Mouse (Mus musculus): ENCODE measurements at regions not wholly inside any gene's neighbourhood (a gene's known extent, or its start where the extent isn't known, plus 50 kb on each side); places are given as distances from the start of the nearest gene placed in this dataset.

- Histone ChIP-seq H3K4me1 (ENCODE audit: control insufficient read depth, insufficient read depth, insufficient read length, low read length) (no peaks in the 10 kb centered on the region), H3K36me3 (ENCODE audit: control insufficient read depth, insufficient read depth, low read length) (no peaks in the 10 kb centered on the region), H3K4me3 (ENCODE audit: low read depth, low read length) (no peak overlapping the region), H3K27ac (ENCODE audit: insufficient read depth, low read depth, low read length) (no peak overlapping the region), H3K27me3 (ENCODE audit: control insufficient read depth, insufficient read depth, low read length) (no peaks in the 10 kb centered on the region)
- TF ChIP-seq CTCF (IDR thresholded peaks at IDR 0.05; ENCODE audit: extremely low read depth, insufficient read length, insufficient replicate concordance, low read depth, low read length): no peak
- no peak for TF ChIP-seq POLR2A (IDR thresholded peaks at IDR 0.05; ENCODE audit: low read depth, low read length)
- WGBS: 66% methylated on average over 5 of the region's 5 CpGs
Measured at GRCm38 (mm10) chr3:137190489-137190888, 150.4 kb upstream of the Emcn start.

- Histone ChIP-seq H3K27ac (ENCODE audit: insufficient read depth, low read depth, low read length) (no peak overlapping the region), H3K4me1 (ENCODE audit: control insufficient read depth, insufficient read depth, insufficient read length, low read length) (no peaks in the 10 kb centered on the region), H3K36me3 (ENCODE audit: control insufficient read depth, insufficient read depth, low read length) (no peaks in the 10 kb centered on the region), H3K27me3 (ENCODE audit: control insufficient read depth, insufficient read depth, low read length) (no peaks in the 10 kb centered on the region), H3K4me3 (ENCODE audit: low read depth, low read length) (no peak overlapping the region)
- TF ChIP-seq POLR2A (IDR thresholded peaks at IDR 0.05; ENCODE audit: low read depth, low read length): no peak
- no peak for TF ChIP-seq CTCF (IDR thresholded peaks at IDR 0.05; ENCODE audit: extremely low read depth, insufficient read length, insufficient replicate concordance, low read depth, low read length)
- 85% methylated on average over 4 of the region's 4 CpGs for WGBS
Measured at GRCm38 (mm10) chr3:137191009-137191408, 149.9 kb upstream of the Emcn start.

GRCm38 (mm10) chr3:137193873-137194272 is 147.0 kb upstream of the Emcn start:
- Histone ChIP-seq H3K4me1 (ENCODE audit: control insufficient read depth, insufficient read depth, insufficient read length, low read length) (no peaks in the 10 kb centered on the region), H3K27me3 (ENCODE audit: control insufficient read depth, insufficient read depth, low read length) (no peaks in the 10 kb centered on the region)
- WGBS: 38% methylated on average over 1 of the region's 1 CpGs

DNA sequence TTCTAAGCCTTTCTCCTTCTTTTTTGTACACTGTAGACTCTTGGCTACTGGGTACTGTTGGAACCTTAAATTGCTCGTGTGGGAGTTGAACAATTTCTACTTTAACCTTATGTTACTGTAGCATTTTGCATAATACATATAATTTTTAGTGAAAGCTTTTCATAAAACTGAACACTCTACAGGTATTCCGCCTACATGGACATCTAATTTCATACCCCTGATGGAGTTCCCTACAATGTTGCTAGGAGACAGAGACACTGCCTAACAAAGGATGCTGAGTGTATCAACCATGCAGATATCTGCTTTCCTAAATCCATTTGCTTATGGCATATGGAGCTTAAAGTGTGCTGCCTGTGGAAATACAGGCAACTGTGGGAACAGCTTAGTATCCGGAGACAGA is 129.2 kb upstream of the Emcn start:
- Histone ChIP-seq H3K36me3 (ENCODE audit: control insufficient read depth, insufficient read depth, low read length) (no peaks in the 10 kb centered on the region), H3K27me3 (ENCODE audit: control insufficient read depth, insufficient read depth, low read length) (no peaks in the 10 kb centered on the region), H3K4me1 (ENCODE audit: control insufficient read depth, insufficient read depth, insufficient read length, low read length) (no peaks in the 10 kb centered on the region), H3K4me3 (ENCODE audit: low read depth, low read length) (no peak overlapping the region), H3K27ac (ENCODE audit: insufficient read depth, low read depth, low read length) (no peak overlapping the region)
- WGBS: 73% methylated on average over 3 of the region's 3 CpGs
- TF ChIP-seq CTCF (IDR thresholded peaks at IDR 0.05; ENCODE audit: extremely low read depth, insufficient read length, insufficient replicate concordance, low read depth, low read length) (no peak), POLR2A (IDR thresholded peaks at IDR 0.05; ENCODE audit: low read depth, low read length) (no peak)

More at GRCm38 (mm10) chr3:137193873-137194272, 147.0 kb upstream of the Emcn start:
- no peak for TF ChIP-seq POLR2A (IDR thresholded peaks at IDR 0.05; ENCODE audit: low read depth, low read length)
- TF ChIP-seq CTCF (IDR thresholded peaks at IDR 0.05; ENCODE audit: extremely low read depth, insufficient read length, insufficient replicate concordance, low read depth, low read length): no peak
- Histone ChIP-seq H3K36me3 (ENCODE audit: control insufficient read depth, insufficient read depth, low read length) (no peaks in the 10 kb centered on the region), H3K4me3 (ENCODE audit: low read depth, low read length) (no peak overlapping the region), H3K27ac (ENCODE audit: insufficient read depth, low read depth, low read length) (no peak overlapping the region)

GRCm38 (mm10) chr3:137216036-137216435 is 124.8 kb upstream of the Emcn start:
- TF ChIP-seq POLR2A (IDR thresholded peaks at IDR 0.05; ENCODE audit: low read depth, low read length) (no peak), CTCF (IDR thresholded peaks at IDR 0.05; ENCODE audit: extremely low read depth, insufficient read length, insufficient replicate concordance, low read depth, low read length) (no peak)
- no peak overlapping the region for H3K27ac ChIP-seq (ENCODE audit: insufficient read depth, low read depth, low read length)
- no peaks in the 10 kb centered on the region for H3K4me1 ChIP-seq (ENCODE audit: control insufficient read depth, insufficient read depth, insufficient read length, low read length)
- H3K4me3 ChIP-seq (ENCODE audit: low read depth, low read length): no peak overlapping the region
- H3K36me3 ChIP-seq (ENCODE audit: control insufficient read depth, insufficient read depth, low read length): no peaks in the 10 kb centered on the region
- 86% methylated on average over 1 of the region's 1 CpGs for WGBS
- H3K27me3 ChIP-seq (ENCODE audit: control insufficient read depth, insufficient read depth, low read length): no peaks in the 10 kb centered on the region

- TF ChIP-seq POLR2A (IDR thresholded peaks at IDR 0.05; ENCODE audit: low read depth, low read length): no peak
- no peak for TF ChIP-seq CTCF (IDR thresholded peaks at IDR 0.05; ENCODE audit: extremely low read depth, insufficient read length, insufficient replicate concordance, low read depth, low read length)
- H3K4me1 ChIP-seq (ENCODE audit: control insufficient read depth, insufficient read depth, insufficient read length, low read length): no peaks in the 10 kb centered on the region
Measured at GRCm38 (mm10) chr3:137217245-137217644, 123.6 kb upstream of the Emcn start.

GRCm38 (mm10) chr3:137217926-137218325 is 122.9 kb upstream of the Emcn start:
- TF ChIP-seq CTCF (IDR thresholded peaks at IDR 0.05; ENCODE audit: extremely low read depth, insufficient read length, insufficient replicate concordance, low read depth, low read length) (no peak), POLR2A (IDR thresholded peaks at IDR 0.05; ENCODE audit: low read depth, low read length) (no peak)
- Histone ChIP-seq H3K4me1 (ENCODE audit: control insufficient read depth, insufficient read depth, insufficient read length, low read length) (no peaks in the 10 kb centered on the region), H3K27ac (ENCODE audit: insufficient read depth, low read depth, low read length) (no peak overlapping the region), H3K27me3 (ENCODE audit: control insufficient read depth, insufficient read depth, low read length) (no peaks in the 10 kb centered on the region), H3K36me3 (ENCODE audit: control insufficient read depth, insufficient read depth, low read length) (no peaks in the 10 kb centered on the region), H3K4me3 (ENCODE audit: low read depth, low read length) (no peak overlapping the region)
- 93% methylated on average over 5 of the region's 5 CpGs for WGBS

More at GRCm38 (mm10) chr3:137217245-137217644, 123.6 kb upstream of the Emcn start:
- Histone ChIP-seq H3K36me3 (ENCODE audit: control insufficient read depth, insufficient read depth, low read length) (no peaks in the 10 kb centered on the region), H3K27me3 (ENCODE audit: control insufficient read depth, insufficient read depth, low read length) (no peaks in the 10 kb centered on the region), H3K27ac (ENCODE audit: insufficient read depth, low read depth, low read length) (no peak overlapping the region), H3K4me3 (ENCODE audit: low read depth, low read length) (no peak overlapping the region)

DNA sequence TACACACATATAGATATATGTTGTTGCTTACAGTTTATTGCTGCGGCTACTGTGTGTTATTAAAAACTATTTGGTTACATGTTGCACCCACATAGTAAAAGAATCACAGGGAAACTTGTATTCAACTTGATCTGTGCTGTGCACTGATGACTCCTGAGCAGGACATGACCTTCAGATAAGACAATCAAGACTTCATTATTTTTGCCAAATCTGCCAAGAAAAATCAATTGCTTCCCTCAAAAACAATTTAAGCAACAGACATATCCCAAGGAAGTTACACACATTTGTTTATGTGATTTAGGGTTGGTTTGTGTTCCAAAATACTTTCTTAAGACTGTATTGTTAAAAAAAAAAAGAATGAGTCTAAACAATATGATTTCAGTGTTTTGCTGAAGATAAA is 114.7 kb upstream of the Emcn start:
- Histone ChIP-seq H3K4me3 (ENCODE audit: low read depth, low read length) (no peak overlapping the region), H3K27ac (ENCODE audit: insufficient read depth, low read depth, low read length) (no peak overlapping the region), H3K4me1 (ENCODE audit: control insufficient read depth, insufficient read depth, insufficient read length, low read length) (no peaks in the 10 kb centered on the region), H3K36me3 (ENCODE audit: control insufficient read depth, insufficient read depth, low read length) (no peaks in the 10 kb centered on the region), H3K27me3 (ENCODE audit: control insufficient read depth, insufficient read depth, low read length) (no peaks in the 10 kb centered on the region)
- TF ChIP-seq POLR2A (IDR thresholded peaks at IDR 0.05; ENCODE audit: low read depth, low read length) (no peak), CTCF (IDR thresholded peaks at IDR 0.05; ENCODE audit: extremely low read depth, insufficient read length, insufficient replicate concordance, low read depth, low read length) (no peak)
- 86% methylated on average over 1 of the region's 1 CpGs for WGBS
